Mouse (Mus musculus): Measurements from ENCODE around the gene Ints5. TPM values are rescaled to one million over a fixed set of nuclear protein-coding genes. Genes with fewer than 3 reads are reported as not detected.

Ints5 gene
- total and polyA plus RNA-seq, 2 experiments from 2014 or later = 20.2 to 37.8 TPM

DNA sequence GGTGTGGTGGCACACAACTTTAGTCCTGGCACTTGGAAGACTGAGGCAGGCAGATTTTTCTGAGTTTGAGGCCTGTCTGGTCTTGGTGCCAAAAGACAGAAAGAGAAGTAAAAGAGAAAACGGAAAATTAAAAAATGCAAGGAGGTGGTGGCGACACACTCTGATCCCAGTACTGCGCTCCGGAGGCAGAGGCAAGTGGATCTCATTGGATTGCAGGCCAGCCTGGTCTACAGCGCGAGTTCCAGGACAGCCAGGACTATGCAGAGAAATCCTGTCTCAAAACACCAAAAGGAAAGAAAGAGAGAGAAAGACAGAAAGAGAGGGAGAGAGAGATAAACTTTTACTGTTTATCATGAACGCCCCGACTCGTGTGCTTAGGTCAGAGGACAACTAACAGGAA, 22.0 kb upstream of the Ints5 start:
- Histone ChIP-seq H3K27ac (ENCODE audit: low read depth, low read length) (peak overlapping the region; percentile 62), H3K9ac (replicated peaks; ENCODE audit: low read length, poor library complexity, severe bottlenecking) (peak overlapping the region; percentile 45; the same call in 1 of the 2 replicates), H3K4me3 (ENCODE audit: low read depth, low read length) (peak overlapping the region; percentile 96), H3K27me3 (ENCODE audit: insufficient read depth, low read length) (no peaks in the 10 kb centered on the region), H3K9me3 (ENCODE audit: low read length) (no peaks in the 10 kb centered on the region), H3K36me3 (ENCODE audit: insufficient read depth, low read length) (peaks cover 23% of the 10 kb centered on the region), H3K4me1 (ENCODE audit: insufficient read depth, low read length) (no peaks in the 10 kb centered on the region), H3K4me2 (ENCODE audit: low read depth, low read length, poor library complexity, severe bottlenecking) (peak overlapping the region; percentile 94)
- 59% methylated on average over 9 of the region's 9 CpGs for WGBS
- ATAC-seq (ENCODE audit: low FRiP score) (peak; percentile 34; the same call in 1 of the 2 replicates), DNase-seq (ENCODE audit: low spot score) (no peak)
- TF ChIP-seq CTCF (IDR thresholded peaks at IDR 0.05) = no peak

DNA sequence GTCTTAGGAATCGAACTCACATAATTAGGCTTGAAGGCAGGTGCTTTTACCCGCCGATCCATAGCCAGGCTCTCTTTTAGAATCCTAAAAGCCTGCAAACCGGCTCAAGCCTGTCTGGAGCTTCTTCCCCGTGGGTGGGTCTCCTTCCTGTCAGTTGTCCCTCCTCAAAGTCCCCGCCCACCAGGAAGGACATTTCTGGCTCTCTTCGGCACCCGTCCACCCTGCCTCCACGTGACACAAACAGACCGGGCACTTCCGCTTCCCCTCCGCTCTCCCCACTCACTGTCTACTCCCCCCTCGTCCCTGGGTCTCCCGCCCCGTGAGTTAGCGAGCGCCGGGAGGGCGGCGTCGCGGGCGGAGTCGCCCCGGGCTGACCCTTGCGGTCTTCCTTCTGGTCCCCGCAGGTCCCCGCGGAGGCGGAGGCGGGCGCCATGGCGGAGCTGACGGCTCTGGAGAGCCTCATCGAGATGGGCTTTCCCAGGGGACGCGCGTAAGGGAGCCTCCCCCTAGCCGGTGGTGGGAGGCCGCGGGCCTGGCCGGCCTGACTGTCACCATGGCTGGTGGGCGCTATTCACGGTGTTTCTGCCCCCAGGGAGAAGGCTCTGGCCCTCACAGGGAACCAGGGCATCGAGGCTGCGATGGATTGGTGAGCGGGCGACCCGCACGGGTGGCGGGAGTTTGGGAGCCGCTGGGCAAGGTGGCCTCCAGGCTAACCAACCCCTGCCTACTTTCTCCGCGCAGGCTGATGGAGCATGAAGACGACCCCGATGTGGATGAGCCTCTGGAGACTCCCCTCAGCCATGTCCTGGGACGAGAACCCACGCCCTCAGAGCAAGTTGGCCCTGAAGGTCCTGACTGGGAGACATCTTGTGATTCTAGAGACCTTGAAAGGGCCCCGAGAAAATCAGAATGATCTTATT, 21.3 kb upstream of the Ints5 start, which contains the start of gene Ubxn1:
Gene Ubxn1 (plus strand): TSS at position 230 of the 920 bp plus-strand sequence.
- peak within 1 kb of the TSS; percentile 94 for H3K9ac ChIP-seq (replicated peaks; ENCODE audit: low read length, poor library complexity, severe bottlenecking)
- WGBS = 1% methylated on average over 57 of the region's 59 CpGs
- H3K4me3 ChIP-seq (ENCODE audit: low read depth, low read length) = peak within 1 kb of the TSS; percentile 96
- H3K27me3 ChIP-seq (ENCODE audit: insufficient read depth, low read length) = no peaks in the 10 kb centered on the region
- DNase-seq (ENCODE audit: low spot score) (peak; percentile 98), ATAC-seq (ENCODE audit: low FRiP score) (peak; percentile 97)
- TF ChIP-seq CTCF (IDR thresholded peaks at IDR 0.05) = no peak
- no peaks in the 10 kb centered on the region for H3K9me3 ChIP-seq (ENCODE audit: low read length)
- H3K4me2 ChIP-seq (ENCODE audit: low read depth, low read length, poor library complexity, severe bottlenecking) = peak within 1 kb of the TSS; percentile 94
- no peaks in the 10 kb centered on the region for H3K4me1 ChIP-seq (ENCODE audit: insufficient read depth, low read length)
- peaks cover 23% of the 10 kb centered on the region for H3K36me3 ChIP-seq (ENCODE audit: insufficient read depth, low read length)
- peak within 1 kb of the TSS; percentile 74 for H3K27ac ChIP-seq (ENCODE audit: low read depth, low read length)

DNA sequence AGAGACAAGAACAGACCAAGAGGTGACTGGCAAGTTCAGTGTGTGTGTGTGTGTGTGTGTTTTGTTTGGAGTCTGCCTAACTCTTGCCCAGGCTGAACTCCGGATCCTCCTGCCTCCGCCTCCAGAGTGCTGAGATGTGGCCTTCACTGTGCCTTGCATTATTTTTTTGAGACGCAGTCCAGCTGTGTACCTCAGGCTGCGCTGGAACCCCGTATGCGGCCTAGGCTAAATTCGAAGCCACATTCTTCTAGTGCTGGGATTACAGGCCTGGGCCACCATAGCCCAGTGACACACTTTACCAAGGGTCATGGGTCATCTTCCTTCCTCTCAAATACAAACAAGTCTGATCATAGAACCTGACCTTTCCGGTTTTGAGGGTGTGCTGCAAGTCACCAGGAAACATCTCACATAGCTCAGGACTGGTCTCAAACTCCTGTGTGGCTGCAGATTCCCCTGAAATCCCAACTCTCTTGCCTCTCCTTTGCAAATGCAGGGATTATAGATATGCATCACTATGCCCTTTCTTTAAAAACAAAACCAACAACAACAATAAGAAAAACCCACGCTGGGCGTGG, 20.5 kb upstream of the Ints5 start:
- 82% methylated on average over 10 of the region's 10 CpGs for WGBS
- no peaks in the 10 kb centered on the region for H3K27me3 ChIP-seq (ENCODE audit: insufficient read depth, low read length)
- no peaks in the 10 kb centered on the region for H3K4me1 ChIP-seq (ENCODE audit: insufficient read depth, low read length)
- DNase-seq (ENCODE audit: low spot score) (no peak), ATAC-seq (ENCODE audit: low FRiP score) (no peak)
- no peak for TF ChIP-seq CTCF (IDR thresholded peaks at IDR 0.05)
- peak overlapping the region; percentile 94; the same call in 1 of the 2 replicates for H3K9ac ChIP-seq (replicated peaks; ENCODE audit: low read length, poor library complexity, severe bottlenecking)
- peaks cover 28% of the 10 kb centered on the region for H3K36me3 ChIP-seq (ENCODE audit: insufficient read depth, low read length)
- H3K9me3 ChIP-seq (ENCODE audit: low read length) = no peaks in the 10 kb centered on the region
- H3K4me3 ChIP-seq (ENCODE audit: low read depth, low read length) = peak overlapping the region; percentile 96
- H3K4me2 ChIP-seq (ENCODE audit: low read depth, low read length, poor library complexity, severe bottlenecking) = peak overlapping the region; percentile 94
- no peak overlapping the region for H3K27ac ChIP-seq (ENCODE audit: low read depth, low read length)

DNA sequence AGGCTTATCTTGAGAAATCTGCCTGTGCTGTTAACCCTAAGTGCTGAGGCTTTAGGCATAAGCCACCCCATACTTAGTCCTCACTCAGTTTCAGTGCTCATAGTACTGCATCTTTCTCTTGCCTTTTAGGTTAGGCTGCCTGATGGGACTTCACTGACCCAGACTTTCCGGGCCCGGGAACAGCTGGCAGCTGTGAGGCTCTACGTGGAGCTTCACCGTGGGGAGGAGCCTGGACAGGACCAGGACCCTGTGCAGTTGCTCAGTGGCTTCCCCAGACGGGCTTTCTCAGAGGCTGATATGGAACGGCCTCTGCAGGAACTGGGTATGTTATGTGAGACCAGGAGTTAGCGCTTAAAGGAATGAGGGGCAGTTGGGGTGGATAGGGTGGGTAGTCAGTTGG, 17.8 kb upstream of the Ints5 start:
- Histone ChIP-seq H3K9me3 (ENCODE audit: low read length) (no peaks in the 10 kb centered on the region), H3K4me1 (ENCODE audit: insufficient read depth, low read length) (no peaks in the 10 kb centered on the region), H3K36me3 (ENCODE audit: insufficient read depth, low read length) (peaks cover 28% of the 10 kb centered on the region), H3K27ac (ENCODE audit: low read depth, low read length) (no peak overlapping the region), H3K27me3 (ENCODE audit: insufficient read depth, low read length) (no peaks in the 10 kb centered on the region), H3K4me3 (ENCODE audit: low read depth, low read length) (no peak overlapping the region), H3K4me2 (ENCODE audit: low read depth, low read length, poor library complexity, severe bottlenecking) (no peak overlapping the region), H3K9ac (replicated peaks; ENCODE audit: low read length, poor library complexity, severe bottlenecking) (no peak overlapping the region)
- DNase-seq (ENCODE audit: low spot score) = no peak
- ATAC-seq (ENCODE audit: low FRiP score) = no peak
- no peak for TF ChIP-seq CTCF (IDR thresholded peaks at IDR 0.05)
- 92% methylated on average over 7 of the region's 7 CpGs for WGBS

DNA sequence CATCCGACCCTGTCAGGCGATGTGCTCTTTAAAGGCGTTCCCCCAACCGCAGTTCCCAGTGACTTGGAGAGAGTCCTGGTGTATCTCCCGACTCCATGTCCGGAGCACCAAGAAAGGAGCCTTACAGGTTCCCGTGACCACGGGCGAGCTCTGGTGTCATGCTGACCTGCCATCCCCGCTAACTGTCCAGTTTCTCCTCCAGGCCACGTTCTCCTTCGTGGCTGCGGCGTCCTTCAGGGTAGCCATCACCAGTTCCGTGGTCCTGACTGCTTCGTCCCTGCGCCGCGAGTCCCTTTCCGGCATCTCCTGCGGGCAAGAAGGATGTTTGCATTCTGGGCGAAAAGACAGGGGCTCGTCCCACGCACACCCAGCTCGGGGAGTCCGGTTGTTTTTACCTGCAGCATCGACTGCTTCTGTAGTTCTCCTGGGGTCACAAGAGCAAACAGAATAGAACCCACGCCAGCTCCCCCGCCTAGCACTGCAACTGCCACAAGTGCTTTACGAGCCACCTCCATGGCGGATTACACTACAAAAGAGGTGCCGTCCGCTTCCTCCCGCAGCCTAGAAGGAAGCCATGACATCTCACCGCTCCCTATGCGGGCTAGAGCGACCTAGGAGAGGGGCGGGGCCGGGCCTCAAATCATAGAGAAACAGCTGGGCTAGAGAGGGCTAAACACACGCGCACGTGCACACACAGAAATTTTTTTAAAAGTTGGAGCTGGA, 12.3 kb upstream of the Ints5 start, which contains the start of gene Uqcc3:
Gene Uqcc3 (minus strand): TSS at position 613 of the 723 bp plus-strand sequence.
- Histone ChIP-seq H3K4me3 (ENCODE audit: low read depth, low read length) (peak within 1 kb of the TSS; percentile 67), H3K27me3 (ENCODE audit: insufficient read depth, low read length) (no peaks in the 10 kb centered on the region), H3K9ac (replicated peaks; ENCODE audit: low read length, poor library complexity, severe bottlenecking) (peak within 1 kb of the TSS; percentile 79), H3K9me3 (ENCODE audit: low read length) (no peaks in the 10 kb centered on the region), H3K36me3 (ENCODE audit: insufficient read depth, low read length) (peaks cover 8% of the 10 kb centered on the region; the same call in 1 of the 2 replicates), H3K27ac (ENCODE audit: low read depth, low read length) (peak within 1 kb of the TSS; percentile 83), H3K4me1 (ENCODE audit: insufficient read depth, low read length) (no peaks in the 10 kb centered on the region), H3K4me2 (ENCODE audit: low read depth, low read length, poor library complexity, severe bottlenecking) (peak within 1 kb of the TSS; percentile 74)
- no peak for TF ChIP-seq CTCF (IDR thresholded peaks at IDR 0.05)
- DNase-seq (ENCODE audit: low spot score) (peak; percentile 94), ATAC-seq (ENCODE audit: low FRiP score) (peak; percentile 96)
- WGBS = under 1% methylated on average over 42 of the region's 42 CpGs

Measured in midbrain, postnatal 0 days (tissue).